18 mouse cellular contexts compared by ENCODE assay signal in genomic region chr16:30994296-30994695, GRCm38 (mm10).
DNase-seq lines count a peak whose midpoint lies in the region; ATAC-seq and TF ChIP-seq lines count a peak whose summit lies in the region.
"Had no signal": no experiment of that assay in that cellular context is flagged by ENCODE, and none has a peak within 500 bp of the region (broad histone marks: within the 10 kb centered on the region; RNA-seq: fewer than 3 reads in every experiment).

No protein-coding gene starts in this region.

- no peaks in the 10 kb centered on the region for H3K9me3 ChIP-seq in heart, embryonic 11.5 days (replicated peaks; ENCODE audit: control insufficient read depth, low read length)
- H3K9me3 ChIP-seq in megakaryocyte, embryonic 14.5 days = no peaks in the 10 kb centered on the region
- H3K9me3 ChIP-seq in forebrain, postnatal 0 days (ENCODE audit: low read length) = no peaks in the 10 kb centered on the region
- H3K9me3 ChIP-seq: embryonic facial prominence, embryonic 13.5 days had no signal

- H3K4me1 ChIP-seq in heart, embryonic 11.5 days (ENCODE audit: control insufficient read depth, insufficient read depth, low read length) = peaks cover 10% of the 10 kb centered on the region; the same call in 1 of the 2 replicates
- peaks cover 3% of the 10 kb centered on the region; the same call in 1 of the 2 replicates for H3K4me1 ChIP-seq in kidney, adult 2 months (ENCODE audit: control insufficient read depth, insufficient read depth, low read length)
- H3K4me1 ChIP-seq in megakaryocyte, embryonic 14.5 days = peaks cover 91% of the 10 kb centered on the region
- H3K4me1 ChIP-seq in forebrain, postnatal 0 days (ENCODE audit: insufficient read depth) = 0 out of 2 replicates have a peak, but pooled peaks cover 3% of the 10 kb centered on the region

- peak overlapping the region; percentile 50; the same call in 1 of the 2 replicates for H3K27ac ChIP-seq in heart, embryonic 11.5 days (ENCODE audit: low read depth, low read length)
- peak overlapping the region; percentile 6; the same call in 1 of the 2 replicates for H3K27ac ChIP-seq in kidney, adult 2 months (ENCODE audit: insufficient read depth, low read depth, low read length)
- no peak overlapping the region for H3K27ac ChIP-seq in forebrain, postnatal 0 days (ENCODE audit: low read depth, low read length)
- H3K27ac ChIP-seq: embryonic facial prominence, embryonic 13.5 days; hindbrain, embryonic 14.5 days had no signal

- 65% methylated on average over 7 of the region's 7 CpGs for WGBS in heart, embryonic 11.5 days (ENCODE audit: insufficient replicate concordance)
- 68% methylated on average over 7 of the region's 7 CpGs for WGBS in kidney, adult 2 months
- WGBS in forebrain, postnatal 0 days = 88% methylated on average over 7 of the region's 7 CpGs

- H3K27me3 ChIP-seq in heart, embryonic 11.5 days (ENCODE audit: control insufficient read depth, insufficient read depth, low read length) = no peaks in the 10 kb centered on the region
- no peaks in the 10 kb centered on the region for H3K27me3 ChIP-seq in kidney, adult 2 months (replicated peaks; ENCODE audit: control insufficient read depth, insufficient read depth, low read length)
- H3K27me3 ChIP-seq in megakaryocyte, embryonic 14.5 days (replicated peaks) = no peaks in the 10 kb centered on the region
- no peaks in the 10 kb centered on the region for H3K27me3 ChIP-seq in forebrain, postnatal 0 days (ENCODE audit: insufficient read depth, low read length)
- H3K27me3 ChIP-seq: embryonic facial prominence, embryonic 13.5 days had no signal

- ATAC-seq in heart, embryonic 11.5 days (replicated peaks; ENCODE audit: insufficient number of reproducible peaks, low FRiP score, low TSS enrichment) = no peak
- no peak for ATAC-seq in megakaryocyte, adult 5-6 weeks (ENCODE audit: poor library complexity, severe bottlenecking)
- peak; percentile 72 for ATAC-seq in megakaryocyte progenitor cell, adult 5-6 weeks (replicated peaks; ENCODE audit: poor library complexity)
- ATAC-seq in forebrain, postnatal 0 days = no peak
- ATAC-seq: forebrain, embryonic 14.5 days had no signal

- intact Hi-C loops in heart, postnatal 36 days (cut with DNase I) = no loop called here

- H3K36me3 ChIP-seq in heart, embryonic 11.5 days (ENCODE audit: control insufficient read depth, insufficient read depth, low read length) = no peaks in the 10 kb centered on the region
- H3K36me3 ChIP-seq in kidney, adult 2 months (ENCODE audit: control insufficient read depth, insufficient read depth, low read length) = no peaks in the 10 kb centered on the region
- H3K36me3 ChIP-seq in megakaryocyte, embryonic 14.5 days (replicated peaks; ENCODE audit: low read length) = peaks cover 9% of the 10 kb centered on the region
- no peaks in the 10 kb centered on the region for H3K36me3 ChIP-seq in forebrain, postnatal 0 days (ENCODE audit: insufficient read depth)
- H3K36me3 ChIP-seq: embryonic facial prominence, embryonic 13.5 days had no signal

- DNase-seq in heart, postnatal 36 days = no peak
- no peak for DNase-seq in kidney, adult 2 months
- DNase-seq in kidney, adult 8-10 months = no peak
- DNase-seq in forebrain, postnatal 0 days = no peak
- DNase-seq: cerebellum, adult 9-11 months; gastrocnemius, postnatal 25 days; midbrain, embryonic 14.5 days; right cerebral cortex, postnatal 14 days; spleen, adult 18-20 months; thymus, postnatal 4 days had no signal

- TF ChIP-seq POLR2A in kidney, adult 2 months (IDR thresholded peaks at IDR 0.05; ENCODE audit: low read depth, low read length) = no peak

- no peak overlapping the region for H3K9ac ChIP-seq in heart, embryonic 11.5 days (ENCODE audit: low read depth, low read length)
- no peak overlapping the region for H3K9ac ChIP-seq in forebrain, postnatal 0 days
- H3K9ac ChIP-seq: embryonic facial prominence, embryonic 13.5 days; hindbrain, embryonic 14.5 days had no signal

- H3K4me2 ChIP-seq in heart, embryonic 11.5 days = no peak overlapping the region
- no peak overlapping the region for H3K4me2 ChIP-seq in forebrain, postnatal 0 days (ENCODE audit: low read depth)
- H3K4me2 ChIP-seq: embryonic facial prominence, embryonic 13.5 days; hindbrain, embryonic 14.5 days had no signal

- TF ChIP-seq CTCF in kidney, adult 2 months (conservative IDR thresholded peaks at IDR 0.05; ENCODE audit: insufficient read depth, insufficient read length, low read depth, low read length) = no peak
- TF ChIP-seq CTCF in forebrain, postnatal 0 days (IDR thresholded peaks at IDR 0.05; ENCODE audit: low read depth) = no peak

- no peak overlapping the region for H3K4me3 ChIP-seq in heart, embryonic 11.5 days (ENCODE audit: low read depth, low read length)
- no peak overlapping the region for H3K4me3 ChIP-seq in kidney, adult 2 months (ENCODE audit: insufficient read depth, low read depth, low read length)
- H3K4me3 ChIP-seq in megakaryocyte, embryonic 14.5 days (replicated peaks) = peak overlapping the region; percentile 64
- no peak overlapping the region for H3K4me3 ChIP-seq in forebrain, postnatal 0 days (ENCODE audit: low read depth, low read length)
- H3K4me3 ChIP-seq: embryonic facial prominence, embryonic 13.5 days; myocyte had no signal
